Mouse (Mus musculus) brain, embryonic 14.5 days (tissue): ENCODE measurements at regions not wholly inside any gene's neighbourhood (a gene's known extent, or its start where the extent isn't known, plus 50 kb on each side); places are given as distances from the start of the nearest gene placed in this dataset.

Experiments
- CTCF ChIP-seq: fragments of 200-500 bp; IDR thresholded peaks from 2 replicates; pipeline ENCODE4 v1.5.1; 2012; ENCODE audit warnings: inconsistent platforms, mild to moderate bottlenecking, moderate library complexity, borderline replicate concordance; ENCODE audit not compliant: insufficient read depth, insufficient read length; ENCODE audit errors: extremely low read depth
- POLR2A ChIP-seq: fragments of 200-500 bp; IDR thresholded peaks from 2 replicates; pipeline ENCODE4 v1.6.1; 2012; ENCODE audit warnings: mild to moderate bottlenecking, inconsistent platforms, borderline replicate concordance; ENCODE audit not compliant: poor library complexity, insufficient read depth, insufficient read length, severe bottlenecking; ENCODE audit errors: extremely low read depth

DNA sequence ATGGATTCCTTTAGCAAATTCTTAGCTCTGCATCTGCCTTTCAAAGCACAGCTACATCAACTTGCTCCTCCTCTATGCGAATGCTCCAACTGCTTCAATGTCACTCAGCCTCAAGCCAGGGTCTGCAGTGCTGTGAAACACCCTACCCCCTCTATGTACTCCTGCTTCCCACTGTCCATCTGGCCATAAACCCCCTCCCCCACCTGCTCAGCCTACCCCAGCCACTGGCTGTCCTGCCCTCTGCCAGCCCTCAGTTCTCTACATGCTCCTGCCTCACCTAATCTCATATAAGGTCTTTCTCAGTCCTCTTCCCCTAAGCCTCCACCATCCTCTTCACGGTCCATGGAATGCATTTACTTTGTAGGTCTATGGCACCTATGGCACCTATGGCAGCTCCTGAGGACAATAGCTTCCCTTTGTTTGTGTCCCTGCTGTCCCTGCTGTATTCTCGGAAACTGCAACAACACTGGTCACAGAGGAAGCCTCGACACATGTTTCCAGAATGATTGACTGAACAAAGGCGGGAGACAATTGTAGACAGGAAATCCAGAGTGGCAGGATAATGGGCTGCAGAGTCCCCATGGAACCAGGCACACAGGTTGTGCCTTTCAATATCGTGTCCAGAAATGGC is 441.2 kb downstream of the Prdm2 start:
- TF ChIP-seq POLR2A (no peak), CTCF (no peak)
